8 mouse cellular contexts compared by ENCODE assay signal in the genomic region with DNA sequence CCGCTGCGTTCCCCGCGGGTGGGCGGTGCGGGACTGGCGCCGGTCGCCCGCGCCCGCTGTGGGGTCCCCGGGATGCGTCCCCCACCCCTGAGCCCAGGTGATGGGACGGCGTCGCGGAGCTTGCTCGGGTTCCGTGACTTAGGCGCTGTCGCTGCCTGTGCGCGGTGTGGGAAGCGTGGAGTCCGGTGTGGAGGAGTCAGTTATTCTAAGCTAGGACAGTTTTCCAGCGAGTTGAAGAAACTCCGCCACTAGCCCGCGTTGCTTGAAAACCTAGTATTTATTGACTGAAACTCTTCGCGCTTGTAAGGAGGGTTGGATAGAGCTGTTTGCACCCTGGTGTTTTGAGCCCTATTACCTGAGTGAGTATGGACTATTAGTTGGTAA. TPM values are rescaled to one million over a fixed set of nuclear protein-coding genes. Genes with fewer than 3 reads are reported as not detected.
DNase-seq lines count a peak whose midpoint lies in the region; ATAC-seq and TF ChIP-seq lines count a peak whose summit lies in the region.

No protein-coding gene starts in this region.

- peak overlapping the region; percentile 84 for H3K9ac ChIP-seq in heart, embryonic 16.5 days (ENCODE audit: low read length)
- peak overlapping the region; percentile 87 for H3K9ac ChIP-seq in intestine, embryonic 15.5 days

- peak overlapping the region; percentile 86 for H3K27ac ChIP-seq in heart, embryonic 16.5 days (ENCODE audit: low read length)
- H3K27ac ChIP-seq in embryonic facial prominence, embryonic 10.5 days (replicated peaks), result peak overlapping the region; percentile 92
- peak overlapping the region; percentile 76 for H3K27ac ChIP-seq in intestine, embryonic 15.5 days
- 0 out of 2 replicates have a peak overlapping the region, but pooled peaks have one; percentile 16 for H3K27ac ChIP-seq in olfactory bulb, adult 2 months (ENCODE audit: insufficient read depth, low read depth, low read length)

- peak overlapping the region; percentile 77 for H3K4me3 ChIP-seq in heart, embryonic 16.5 days (ENCODE audit: low read length)
- H3K4me3 ChIP-seq in E14TG2a.4 (replicated peaks; ENCODE audit: low read length), result peak overlapping the region; percentile 95
- peak overlapping the region; percentile 79 for H3K4me3 ChIP-seq in embryonic facial prominence, embryonic 10.5 days
- peak overlapping the region; percentile 94 for H3K4me3 ChIP-seq in intestine, embryonic 15.5 days (replicated peaks)
- H3K4me3 ChIP-seq in olfactory bulb, adult 2 months (ENCODE audit: insufficient read depth, low read depth, low read length), result peak overlapping the region; percentile 89

- ATAC-seq in heart, embryonic 16.5 days (replicated peaks; ENCODE audit: extremely low read depth, insufficient read depth, low FRiP score), result no peak
- peak; percentile 39; the same call in 1 of the 2 replicates for ATAC-seq in intestine, embryonic 15.5 days

- H3K4me1 ChIP-seq in heart, embryonic 16.5 days (ENCODE audit: control insufficient read depth, insufficient read depth, low read length), result peaks cover 13% of the 10 kb centered on the region
- H3K4me1 ChIP-seq in E14TG2a.4 (replicated peaks; ENCODE audit: low read depth, low read length), result peaks cover 11% of the 10 kb centered on the region
- peaks cover 27% of the 10 kb centered on the region for H3K4me1 ChIP-seq in embryonic facial prominence, embryonic 10.5 days
- 0 out of 2 replicates have a peak, but pooled peaks cover 9% of the 10 kb centered on the region for H3K4me1 ChIP-seq in intestine, embryonic 15.5 days (replicated peaks)
- H3K4me1 ChIP-seq in olfactory bulb, adult 2 months (ENCODE audit: control insufficient read depth, insufficient read depth, low read length), result no peaks in the 10 kb centered on the region

- H3K4me2 ChIP-seq in heart, embryonic 16.5 days (ENCODE audit: low read depth, low read length), result peak overlapping the region; percentile 74
- H3K4me2 ChIP-seq in intestine, embryonic 15.5 days (replicated peaks), result peak overlapping the region; percentile 71

- DNase-seq in heart, postnatal 4 days, result no peak
- no peak for DNase-seq in embryonic facial prominence, embryonic 10.5 days (ENCODE audit: low spot score)
- no peak for DNase-seq in gastrocnemius, postnatal 25 days
- no peak for DNase-seq in ovary, postnatal 14 days (ENCODE audit: low spot score)

- TF ChIP-seq CTCF in E14TG2a.4 (conservative IDR thresholded peaks at IDR 0.05; ENCODE audit: low read length), result no peak
- TF ChIP-seq CTCF in olfactory bulb, adult 2 months (IDR thresholded peaks at IDR 0.05; ENCODE audit: insufficient read depth, low read depth, low read length), result no peak

- no peak for TF ChIP-seq POLR2A in olfactory bulb, adult 2 months (IDR thresholded peaks at IDR 0.05; ENCODE audit: insufficient read depth, low read depth, low read length)

- no peaks in the 10 kb centered on the region for H3K9me3 ChIP-seq in heart, embryonic 16.5 days (replicated peaks; ENCODE audit: control insufficient read depth, low read length)
- H3K9me3 ChIP-seq in E14TG2a.4 (ENCODE audit: low read length), result no peaks in the 10 kb centered on the region
- no peaks in the 10 kb centered on the region for H3K9me3 ChIP-seq in embryonic facial prominence, embryonic 10.5 days
- no peaks in the 10 kb centered on the region for H3K9me3 ChIP-seq in intestine, embryonic 15.5 days

- under 1% methylated on average over 32 of the region's 32 CpGs for WGBS in heart, embryonic 16.5 days
- under 1% methylated on average over 32 of the region's 32 CpGs for WGBS in embryonic facial prominence, embryonic 10.5 days
- WGBS in intestine, embryonic 15.5 days, result under 1% methylated on average over 29 of the region's 32 CpGs
- WGBS in olfactory bulb, adult 2 months, result under 1% methylated on average over 32 of the region's 32 CpGs

- no peaks in the 10 kb centered on the region for H3K36me3 ChIP-seq in heart, embryonic 16.5 days (ENCODE audit: control insufficient read depth, insufficient read depth)
- H3K36me3 ChIP-seq in E14TG2a.4 (ENCODE audit: insufficient read depth, low read length), result no peaks in the 10 kb centered on the region
- H3K36me3 ChIP-seq in embryonic facial prominence, embryonic 10.5 days (replicated peaks), result no peaks in the 10 kb centered on the region; the same call in 1 of the 2 replicates
- no peaks in the 10 kb centered on the region for H3K36me3 ChIP-seq in intestine, embryonic 15.5 days

- H3K27me3 ChIP-seq in heart, embryonic 16.5 days (ENCODE audit: control insufficient read depth, insufficient read depth, low read length), result no peaks in the 10 kb centered on the region
- H3K27me3 ChIP-seq in E14TG2a.4 (ENCODE audit: insufficient read depth, low read length), result no peaks in the 10 kb centered on the region
- no peaks in the 10 kb centered on the region for H3K27me3 ChIP-seq in embryonic facial prominence, embryonic 10.5 days (replicated peaks; ENCODE audit: low read depth, poor library complexity, severe bottlenecking)
- H3K27me3 ChIP-seq in intestine, embryonic 15.5 days (replicated peaks), result no peaks in the 10 kb centered on the region

RNA-seq across cellular contexts. Expression of a gene that starts 0.6 kb away (rescaled TPM):
- polyA plus RNA-seq in heart, embryonic 16.5 days (2015; fragmentation: Nextera tagmentation; extraction: Ambion mirVana), result 2.2 and 2.5 TPM in 2 replicates
- 1 to 10 TPM; 5.5 to 6.1 TPM for total RNA-seq in heart, postnatal 4 days (2021)
- polyA plus RNA-seq in embryonic facial prominence, embryonic 10.5 days (2016; fragmentation: Nextera tagmentation; extraction: Ambion mirVana), result 4.0 and 4.5 TPM in 2 replicates
- polyA plus RNA-seq in intestine, embryonic 15.5 days (2015; fragmentation: Nextera tagmentation; extraction: Ambion mirVana), result 3.1 and 3.4 TPM in 2 replicates
- polyA plus RNA-seq in olfactory bulb, adult 2 months (2012; ENCODE audit: insufficient read depth, insufficient read length, low replicate concordance, missing spikeins), result not detected in 2 replicates
- 1 to 10 TPM; 2.0 to 2.7 TPM for total RNA-seq in gastrocnemius, postnatal 25 days (2021)

RNA-seq across cellular contexts. Expression of a gene that starts 0.8 kb away (rescaled TPM):
- polyA plus RNA-seq in heart, embryonic 16.5 days (2015; fragmentation: Nextera tagmentation; extraction: Ambion mirVana), result 21.3 and 22.5 TPM in 2 replicates
- 10 to 100 TPM; 45.3 to 46.4 TPM for total RNA-seq in heart, postnatal 4 days (2021)
- 24.8 and 25.0 TPM in 2 replicates for polyA plus RNA-seq in embryonic facial prominence, embryonic 10.5 days (2016; fragmentation: Nextera tagmentation; extraction: Ambion mirVana)
- polyA plus RNA-seq in intestine, embryonic 15.5 days (2015; fragmentation: Nextera tagmentation; extraction: Ambion mirVana), result 18.6 and 20.1 TPM in 2 replicates
- polyA plus RNA-seq in olfactory bulb, adult 2 months (2012; ENCODE audit: insufficient read depth, insufficient read length, low replicate concordance, missing spikeins), result 98.6 TPM in 1 of 2 replicates, not detected in the other
- 10 to 100 TPM; 27.6 to 28.8 TPM for total RNA-seq in gastrocnemius, postnatal 25 days (2021)

Comparison
In these comparisons a context has a peak if more than half of its experiments do, and no peak if none do; other contexts are left out.
1. H3K27ac ChIP-seq: peak in every context shown above with its lines; median percentile 92 in embryonic facial prominence, embryonic 10.5 days; 86 in heart, embryonic 16.5 days; 76 in intestine, embryonic 15.5 days; 16 in olfactory bulb, adult 2 months.